Mouse (Mus musculus) hindbrain, embryonic 10.5 days (tissue): Measurements from ENCODE around the gene Gad1. TPM values are rescaled to one million over a fixed set of nuclear protein-coding genes. Genes with fewer than 3 reads are reported as not detected.

Experiments used
- DNase-seq: peaks from one replicate; pipeline ENCODE4 v3.0.0-alpha.2; 2017; ENCODE audit warnings: low spot score
- H3K27ac ChIP-seq: fragments of 300-500 bp; sonication (generic); 2 replicates; pipeline ENCODE4 v1.5.1; 2016; ENCODE audit warnings: mild to moderate bottlenecking, moderate library complexity
- H3K27me3 ChIP-seq: fragments of 300-500 bp; sonication (generic); 2 replicates; pipeline ENCODE4 v1.6.1; 2016; ENCODE audit warnings: mild to moderate bottlenecking; ENCODE audit not compliant: poor library complexity, insufficient read depth, severe bottlenecking
- H3K36me3 ChIP-seq: fragments of 300-500 bp; sonication (generic); 2 replicates; pipeline ENCODE4 v1.6.1; 2016; ENCODE audit warnings: mild to moderate bottlenecking, moderate library complexity
- H3K4me1 ChIP-seq: fragments of 300-500 bp; sonication (generic); replicated peaks from 2 replicates; pipeline ENCODE4 v1.6.1; 2016; ENCODE audit warnings: mild to moderate bottlenecking
- H3K4me3 ChIP-seq: fragments of 300-500 bp; sonication (generic); 2 replicates; pipeline ENCODE4 v1.5.1; 2016; ENCODE audit warnings: mild to moderate bottlenecking, moderate library complexity
- H3K9me3 ChIP-seq: fragments of 300-500 bp; sonication (generic); 2 replicates; pipeline ENCODE4 v1.6.1; 2016; ENCODE audit warnings: mild to moderate bottlenecking, moderate library complexity
- WGBS: fragments of 180-500 bp; shearing (Covaris S2); methylation state at CpG from one replicate; pipeline ENCODE4 v1.1.7; 2016; 5-methylcytosine and 5-hydroxymethylcytosine counted together
- polyA plus RNA-seq: library from polyadenylated mRNA; unstranded; fragments of >200 nt; fragmentation: Nextera tagmentation; extraction: Ambion mirVana; gene quantifications from 2 replicates; pipeline ENCODE4 v1.2.1, GENCODE M21; 2016

Gene Gad1
- polyA plus RNA-seq, 1 experiment from 2014 or later, result 8.5 TPM

DNA sequence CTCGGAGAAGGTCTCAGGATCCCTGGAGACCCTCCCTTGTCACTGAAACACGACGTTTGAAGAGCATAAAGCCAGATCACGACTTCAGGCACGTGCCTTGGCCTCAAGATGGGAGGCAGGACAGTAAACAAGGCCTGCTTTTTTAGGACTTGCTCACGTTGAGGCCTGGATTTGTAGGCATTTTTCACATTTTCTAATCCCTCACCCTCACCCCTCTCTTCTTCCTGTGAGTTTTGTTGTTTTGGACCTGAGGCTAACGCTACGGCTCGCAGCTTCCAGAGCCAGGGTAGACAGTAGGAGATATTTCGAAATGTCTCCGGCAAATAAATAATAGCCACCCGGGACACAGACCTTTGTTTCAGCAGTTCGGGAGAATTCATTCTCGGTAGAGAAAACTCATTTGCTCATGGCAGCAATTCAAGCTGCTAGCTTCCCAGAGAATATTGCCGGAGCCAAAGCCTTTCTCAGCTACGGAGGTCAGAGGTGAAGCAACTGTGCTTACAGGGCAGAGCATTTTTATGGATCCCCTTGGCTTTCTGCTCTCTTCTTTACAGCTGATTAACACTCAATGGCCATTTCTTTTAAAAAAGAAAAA, 90.2 kb downstream of the Gad1 start:
- no peaks in the 10 kb centered on the region for H3K36me3 ChIP-seq
- WGBS, result 61% methylated on average over 16 of the region's 16 CpGs

DNA sequence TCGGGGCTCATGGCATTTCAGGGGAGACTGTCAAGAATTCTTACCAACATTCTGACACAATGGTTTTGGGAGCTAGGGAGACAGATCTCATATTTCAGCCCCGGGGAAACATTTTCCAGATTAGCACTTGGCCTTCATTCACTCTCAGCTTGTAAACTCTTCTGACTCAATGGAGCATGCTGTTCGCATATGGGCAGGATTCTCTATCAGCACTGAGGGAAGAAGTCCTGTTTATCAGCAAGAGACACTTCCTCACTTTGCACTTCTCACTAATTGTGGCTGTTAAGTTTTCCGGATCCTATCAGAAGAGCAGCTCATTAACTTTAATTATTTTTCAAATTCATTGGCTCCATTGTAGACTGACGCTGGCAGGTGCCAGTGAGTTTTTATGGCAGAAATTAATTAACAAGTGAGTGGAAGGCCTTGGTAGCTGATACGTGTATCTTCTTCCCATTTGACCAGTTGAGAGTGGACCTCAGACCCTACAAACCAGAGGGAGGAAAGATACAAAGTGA, 92.5 kb downstream of the Gad1 start:
- Histone ChIP-seq H3K27me3 (no peaks in the 10 kb centered on the region), H3K9me3 (no peaks in the 10 kb centered on the region), H3K36me3 (no peaks in the 10 kb centered on the region), H3K4me3 (no peak overlapping the region), H3K27ac (no peak overlapping the region), H3K4me1 (peaks cover 19% of the 10 kb centered on the region)
- DNase-seq, result no peak
- 87% methylated on average over 6 of the region's 6 CpGs for whole genome bisulfite sequencing

More for the DNA sequence above, 90.2 kb downstream of the Gad1 start:
- peaks cover 19% of the 10 kb centered on the region for H3K4me1 ChIP-seq
- H3K27ac ChIP-seq, result no peak overlapping the region
- H3K27me3 ChIP-seq, result no peaks in the 10 kb centered on the region
- no peak overlapping the region for H3K4me3 ChIP-seq
- DNase-seq, result no peak
- no peaks in the 10 kb centered on the region for H3K9me3 ChIP-seq

DNA sequence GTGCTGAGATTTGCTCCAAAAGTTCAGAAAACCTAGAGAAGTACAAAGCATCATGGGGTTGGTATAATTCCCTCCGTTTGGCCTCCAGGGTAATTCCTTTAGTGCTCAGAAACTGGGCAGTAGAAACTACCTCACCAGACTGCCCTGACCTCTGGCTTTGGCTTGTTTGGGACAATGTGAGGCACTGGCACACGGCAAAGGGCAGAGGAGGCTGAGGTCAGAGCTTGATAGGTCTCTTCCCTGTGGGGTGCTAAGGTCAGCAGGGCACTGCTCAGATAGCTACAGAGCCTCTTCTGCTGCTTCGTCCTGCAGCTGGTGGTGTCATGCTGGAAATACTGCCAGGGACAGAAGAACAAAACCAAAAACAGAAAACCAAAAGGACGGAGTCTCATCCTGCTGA, 94.8 kb downstream of the Gad1 start:
- DNase-seq, result no peak
- H3K27ac ChIP-seq, result no peak overlapping the region
- H3K4me3 ChIP-seq, result no peak overlapping the region
- no peaks in the 10 kb centered on the region for H3K9me3 ChIP-seq
- peaks cover 17% of the 10 kb centered on the region for H3K4me1 ChIP-seq
- no peaks in the 10 kb centered on the region for H3K27me3 ChIP-seq
- H3K36me3 ChIP-seq, result no peaks in the 10 kb centered on the region
- WGBS, result 36% methylated on average over 4 of the region's 4 CpGs

DNA sequence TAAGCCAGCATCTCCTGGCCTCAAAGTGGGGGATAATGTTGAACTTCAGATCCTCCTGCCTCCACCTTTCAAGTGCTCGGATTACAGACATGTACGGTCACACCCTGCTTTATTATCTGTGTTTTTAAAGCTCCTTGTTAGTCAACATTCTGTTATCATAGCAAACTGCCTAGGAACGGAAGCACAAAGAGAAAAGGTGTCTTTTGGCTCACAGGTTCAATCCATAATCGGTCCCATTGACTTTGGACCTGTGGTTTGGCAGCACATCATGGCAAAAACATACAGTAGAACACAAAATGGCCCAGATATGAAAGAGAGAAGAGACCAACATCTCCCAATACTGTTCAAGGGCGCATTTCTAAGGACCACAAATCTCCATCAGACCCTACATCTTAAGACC, 95.4 kb downstream of the Gad1 start:
- H3K4me3 ChIP-seq, result no peak overlapping the region
- H3K36me3 ChIP-seq, result no peaks in the 10 kb centered on the region
- peaks cover 11% of the 10 kb centered on the region for H3K4me1 ChIP-seq
- no peaks in the 10 kb centered on the region for H3K27me3 ChIP-seq
- no peak for DNase-seq
- no peaks in the 10 kb centered on the region for H3K9me3 ChIP-seq
- no peak overlapping the region for H3K27ac ChIP-seq
- whole genome bisulfite sequencing, result 88% methylated on average over 5 of the region's 5 CpGs

DNA sequence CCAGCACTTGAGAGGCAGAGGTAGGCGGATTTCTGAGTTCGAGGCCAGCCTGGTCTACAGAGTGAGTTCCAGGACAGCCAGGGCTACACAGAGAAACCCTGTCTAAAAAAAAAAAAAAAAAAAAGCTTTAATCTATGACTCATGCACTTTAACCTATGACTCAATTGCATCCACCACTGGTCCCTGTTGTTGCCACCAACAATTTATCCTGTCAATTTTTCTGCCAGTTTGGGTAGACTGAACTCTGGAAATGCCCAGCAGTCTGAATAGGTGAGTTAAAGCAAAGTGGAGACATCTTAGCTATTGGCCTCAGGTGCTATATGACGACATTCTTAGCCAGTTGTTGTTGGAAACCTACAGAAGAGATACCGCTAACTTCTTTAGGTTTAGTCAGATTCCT, 96.6 kb downstream of the Gad1 start:
- H3K4me3 ChIP-seq, result no peak overlapping the region
- DNase-seq, result no peak
- no peaks in the 10 kb centered on the region for H3K36me3 ChIP-seq
- no peaks in the 10 kb centered on the region for H3K9me3 ChIP-seq
- H3K27me3 ChIP-seq, result no peaks in the 10 kb centered on the region
- H3K4me1 ChIP-seq, result peaks cover 5% of the 10 kb centered on the region; the same call in 1 of the 2 replicates
- 87% methylated on average over 4 of the region's 4 CpGs for WGBS
- H3K27ac ChIP-seq, result no peak overlapping the region

Other genes with a start within 250 kb of the Gad1 start
- 2.2 and 5.3 TPM in 2 replicates for gene Sp5, start 78.1 kb upstream of the Gad1 start, polyA plus RNA-seq
- gene Erich2, start 44.3 kb upstream of the Gad1 start, polyA plus RNA-seq, result 1.6 and 1.9 TPM in 2 replicates
- 156 and 159 TPM in 2 replicates for gene Gorasp2, start 108.5 kb downstream of the Gad1 start, polyA plus RNA-seq
- gene Gm26558, start 109.0 kb downstream of the Gad1 start, polyA plus RNA-seq, result 2.7 and 3.2 TPM in 2 replicates